Mouse (Mus musculus): ENCODE data around the gene Syt15. TPM values are rescaled to one million over a fixed set of nuclear protein-coding genes. Genes with fewer than 3 reads are reported as not detected.

The Syt15 gene
- 1.3 and 1.5 TPM in 2 replicates for polyA plus RNA-seq (2015; fragmentation: Nextera tagmentation; extraction: Ambion mirVana)

GRCm38 (mm10) chr14:34219295-34219694, at the start of gene Syt15:
Gene Syt15, plus strand, starts transcription at chr14:34219595.

GRCm38 (mm10) chr14:34201231-34202035, 18.0 kb upstream of the Syt15 start, which contains the start of gene Gprin2:
Gene Gprin2, minus strand, starts transcription at chr14:34201653.

Other genes with a start within 250 kb of the Syt15 start
- gene Zfp488, start 240.8 kb upstream of the Syt15 start, polyA plus RNA-seq (2015; fragmentation: Nextera tagmentation; extraction: Ambion mirVana) = 0.02 and 0.04 TPM in 2 replicates
- 0.06 and 0.23 TPM in 2 replicates for gene Gm30083, start 204.4 kb upstream of the Syt15 start, polyA plus RNA-seq (2015; fragmentation: Nextera tagmentation; extraction: Ambion mirVana)
- gene Gm5460, start 202.8 kb upstream of the Syt15 start, polyA plus RNA-seq (2015; fragmentation: Nextera tagmentation; extraction: Ambion mirVana) = not detected in 2 replicates
- gene Antxrl, start 166.9 kb upstream of the Syt15 start, polyA plus RNA-seq (2015; fragmentation: Nextera tagmentation; extraction: Ambion mirVana) = not detected in 2 replicates
- 33.0 and 47.8 TPM in 2 replicates for gene Anxa8, start 133.6 kb upstream of the Syt15 start, polyA plus RNA-seq (2015; fragmentation: Nextera tagmentation; extraction: Ambion mirVana)
- 10.1 and 23.3 TPM in 2 replicates for gene A630023A22Rik, start 116.8 kb upstream of the Syt15 start, polyA plus RNA-seq (2015; fragmentation: Nextera tagmentation; extraction: Ambion mirVana)
- 2.7 and 4.1 TPM in 2 replicates for gene Npy4r, start 67.1 kb upstream of the Syt15 start, polyA plus RNA-seq (2015; fragmentation: Nextera tagmentation; extraction: Ambion mirVana)
- gene Gprin2, start 17.9 kb upstream of the Syt15 start, polyA plus RNA-seq (2015; fragmentation: Nextera tagmentation; extraction: Ambion mirVana) = 0.18 and 0.47 TPM in 2 replicates
- gene Shld2, start 90.9 kb downstream of the Syt15 start, polyA plus RNA-seq (2015; fragmentation: Nextera tagmentation; extraction: Ambion mirVana) = 4.3 and 4.9 TPM in 2 replicates
- 73.2 and 78.7 TPM in 2 replicates for gene Glud1, start 91.1 kb downstream of the Syt15 start, polyA plus RNA-seq (2015; fragmentation: Nextera tagmentation; extraction: Ambion mirVana)
- 343 and 370 TPM in 2 replicates for gene Fam25c, start 135.8 kb downstream of the Syt15 start, polyA plus RNA-seq (2015; fragmentation: Nextera tagmentation; extraction: Ambion mirVana)
- gene Sncg, start 155.2 kb downstream of the Syt15 start, polyA plus RNA-seq (2015; fragmentation: Nextera tagmentation; extraction: Ambion mirVana) = 3.5 and 4.3 TPM in 2 replicates
- gene Mmrn2, start 155.9 kb downstream of the Syt15 start, polyA plus RNA-seq (2015; fragmentation: Nextera tagmentation; extraction: Ambion mirVana) = 3.5 and 4.4 TPM in 2 replicates